Mouse (Mus musculus) CH12.LX (cell line): ENCODE data around the gene Nes.

Experiments
- CTCF ChIP-seq, 2 experiments: IDR thresholded peaks in 1 of 2; conservative IDR thresholded peaks in 1 of 2; 2 replicates each; pipeline ENCODE4 v1.5.1; 2011 to 2012; ENCODE audit warnings: low read depth in 2 of 2, low read length in 2 of 2, improper control_type of control experiment in 1 of 2, inconsistent platforms in 1 of 2, mild to moderate bottlenecking in 1 of 2, moderate library complexity in 1 of 2
- ELF1 ChIP-seq: IDR thresholded peaks from 2 replicates; pipeline ENCODE4 v1.6.1; 2014; ENCODE audit warnings: low read depth, mild to moderate bottlenecking, inconsistent platforms, low read length, improper control_type of control experiment
- MAFK ChIP-seq: IDR thresholded peaks from 2 replicates; pipeline ENCODE4 v1.6.1; 2011; ENCODE audit warnings: low read length, improper control_type of control experiment; ENCODE audit not compliant: insufficient replicate concordance
- MAX ChIP-seq: IDR thresholded peaks from 2 replicates; pipeline ENCODE4 v1.6.1; 2011; ENCODE audit warnings: low read length, improper control_type of control experiment
- MAZ ChIP-seq: IDR thresholded peaks from 2 replicates; pipeline ENCODE4 v1.6.1; 2012; ENCODE audit warnings: low read depth, mild to moderate bottlenecking, inconsistent platforms, low read length, improper control_type of control experiment, moderate library complexity
- NELFE ChIP-seq: IDR thresholded peaks from 2 replicates; pipeline ENCODE4 v1.6.1; 2011; ENCODE audit warnings: low read depth, low read length, improper control_type of control experiment
- PAX5 ChIP-seq: IDR thresholded peaks from 2 replicates; pipeline ENCODE4 v1.6.1; 2012; ENCODE audit warnings: low read length, inconsistent platforms, mixed read lengths
- POLR2A ChIP-seq: IDR thresholded peaks from 2 replicates; pipeline ENCODE4 v1.6.1; 2011; ENCODE audit warnings: low read depth, mild to moderate bottlenecking, improper control_type of control experiment, low read length
- POLR2AphosphoS2 ChIP-seq: IDR thresholded peaks from 2 replicates; pipeline ENCODE4 v1.6.1; 2011; ENCODE audit warnings: low read depth, low read length, improper control_type of control experiment
- TCF12 ChIP-seq: IDR thresholded peaks from 2 replicates; pipeline ENCODE4 v1.6.1; 2014; ENCODE audit warnings: low read depth, mild to moderate bottlenecking, inconsistent platforms, low read length, improper control_type of control experiment
- UBTF ChIP-seq: IDR thresholded peaks from 2 replicates; pipeline ENCODE4 v1.6.1; 2012; ENCODE audit warnings: low read depth, mild to moderate bottlenecking, inconsistent platforms, low read length, improper control_type of control experiment, moderate library complexity
- USF1 ChIP-seq: IDR thresholded peaks from 2 replicates; pipeline ENCODE4 v1.6.1; 2014; ENCODE audit warnings: low read depth, mild to moderate bottlenecking, inconsistent platforms, low read length, improper control_type of control experiment

DNA sequence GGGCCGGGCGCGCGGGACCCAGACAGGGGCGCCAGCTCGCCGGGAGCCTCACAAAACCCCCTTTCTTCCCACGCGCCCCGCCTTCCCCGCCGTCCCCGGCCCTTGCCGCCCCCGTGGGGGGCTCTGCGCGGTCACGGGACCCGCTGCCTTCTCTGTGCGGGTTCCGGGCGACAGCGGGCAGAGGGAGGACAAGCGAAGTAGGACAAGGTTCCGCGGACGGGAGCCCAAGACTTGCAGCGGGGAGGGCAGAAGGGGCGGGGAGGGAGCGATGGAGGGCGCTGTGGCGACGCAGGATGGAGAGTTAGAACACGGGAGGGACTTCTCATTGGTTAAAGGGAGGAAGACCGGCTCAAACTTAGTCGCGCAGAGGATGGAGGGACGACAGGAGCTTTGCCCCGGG, 29.3 kb downstream of the Nes start, which contains the start of gene Bcan:
- TF ChIP-seq POLR2AphosphoS2 (no peak), POLR2A (no peak), CTCF (conservative IDR thresholded peaks at IDR 0.05 in 1 of 2, IDR thresholded peaks at IDR 0.05 in 1 of 2; ENCODE audit: low read depth in 2 of 2, low read length in 2 of 2) (no peak), MAFK (no peak), MAX (no peak), UBTF (no peak), TCF12 (no peak), ELF1 (no peak), PAX5 (no peak), MAZ (no peak), NELFE (no peak), USF1 (no peak)
